Mouse (Mus musculus): Measurements from ENCODE around the gene Mpp5. TPM values are rescaled to one million over a fixed set of nuclear protein-coding genes. Genes with fewer than 3 reads are reported as not detected.

Mpp5 gene
- polyA plus RNA-seq, 1 experiment from 2014 or later = 37.5 TPM

DNA sequence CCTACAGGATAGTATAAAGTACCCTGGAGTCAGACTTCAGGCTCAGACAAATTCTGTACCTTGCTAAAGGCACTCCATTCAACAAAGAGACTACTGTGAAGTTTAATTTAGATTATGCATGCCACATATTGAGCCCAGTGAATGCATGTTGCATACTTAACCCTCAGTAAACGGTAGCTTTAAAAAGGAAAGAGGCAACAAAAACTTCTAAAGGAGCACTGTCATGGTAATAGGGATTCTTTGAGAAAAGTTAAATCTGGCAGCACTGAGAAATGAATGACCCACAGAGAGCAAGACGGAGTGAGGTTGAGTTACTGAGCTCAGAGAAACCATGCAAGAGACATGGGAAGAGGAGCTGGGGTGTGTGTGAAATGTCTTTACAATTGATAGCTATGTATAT lies 29.2 kb downstream of the Mpp5 start:
- Histone ChIP-seq H3K4me1 (replicated peaks; ENCODE audit: control insufficient read depth, insufficient read depth, low read length) (no peaks in the 10 kb centered on the region), H3K9me3 (ENCODE audit: control insufficient read depth) (no peaks in the 10 kb centered on the region), H3K9ac (ENCODE audit: low read depth, low read length) (no peak overlapping the region), H3K27me3 (replicated peaks; ENCODE audit: control insufficient read depth, insufficient read depth, low read length) (no peaks in the 10 kb centered on the region), H3K27ac (ENCODE audit: low read depth, low read length) (no peak overlapping the region), H3K4me3 (ENCODE audit: low read depth, low read length) (no peak overlapping the region), H3K4me2 (replicated peaks; ENCODE audit: low read depth) (peak overlapping the region; percentile 38; the same call in 1 of the 2 replicates), H3K36me3 (ENCODE audit: control insufficient read depth, insufficient read depth) (no peaks in the 10 kb centered on the region)
- ATAC-seq = no peak
- no peak for TF ChIP-seq CTCF (IDR thresholded peaks at IDR 0.05; ENCODE audit: low read depth)
- 46% methylated on average over 2 of the region's 2 CpGs for WGBS

DNA sequence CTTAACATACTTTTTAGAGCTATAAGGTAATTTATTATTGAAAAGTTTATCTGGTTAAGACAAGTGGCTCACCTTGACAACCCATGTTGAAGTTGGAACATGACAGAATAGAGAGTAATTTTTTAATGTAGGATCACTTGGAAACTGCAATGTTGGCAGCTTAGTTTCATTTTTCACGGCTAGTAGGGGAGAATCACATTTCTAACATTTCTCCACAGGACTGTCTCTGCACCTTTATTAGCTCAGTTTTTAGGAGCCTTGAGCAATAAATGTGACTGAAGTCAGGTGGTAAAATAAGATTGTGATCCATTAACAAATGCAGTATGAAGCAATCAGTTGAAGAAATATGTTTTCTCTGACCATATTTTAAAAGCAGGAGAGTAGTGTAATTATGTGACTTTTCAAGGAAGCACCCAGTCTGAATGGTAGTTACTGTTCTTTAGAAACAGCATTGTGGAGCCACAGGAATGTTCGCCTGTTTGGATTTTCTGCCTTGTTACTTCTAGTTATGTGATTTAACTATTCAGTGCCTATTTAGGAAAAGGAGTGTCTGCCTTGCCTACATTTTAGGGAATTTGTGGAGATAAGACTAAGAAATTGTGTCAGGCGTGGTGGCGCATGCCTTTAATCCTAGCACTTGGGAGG lies 29.8 kb downstream of the Mpp5 start:
- H3K9me3 ChIP-seq (ENCODE audit: control insufficient read depth) = no peaks in the 10 kb centered on the region
- ATAC-seq = no peak; the same call in 1 of the 2 replicates
- no peaks in the 10 kb centered on the region for H3K27me3 ChIP-seq (replicated peaks; ENCODE audit: control insufficient read depth, insufficient read depth, low read length)
- H3K9ac ChIP-seq (ENCODE audit: low read depth, low read length) = no peak overlapping the region
- WGBS = 51% methylated on average over 4 of the region's 4 CpGs
- H3K27ac ChIP-seq (ENCODE audit: low read depth, low read length) = no peak overlapping the region
- H3K4me2 ChIP-seq (replicated peaks; ENCODE audit: low read depth) = peak overlapping the region; percentile 38; the same call in 1 of the 2 replicates
- no peak overlapping the region for H3K4me3 ChIP-seq (ENCODE audit: low read depth, low read length)
- no peaks in the 10 kb centered on the region for H3K36me3 ChIP-seq (ENCODE audit: control insufficient read depth, insufficient read depth)
- TF ChIP-seq CTCF (IDR thresholded peaks at IDR 0.05; ENCODE audit: low read depth) = no peak
- H3K4me1 ChIP-seq (replicated peaks; ENCODE audit: control insufficient read depth, insufficient read depth, low read length) = no peaks in the 10 kb centered on the region

GRCm38 (mm10) chr12:78788266-78788873 lies 39.7 kb downstream of the Mpp5 start:
- TF ChIP-seq CTCF (IDR thresholded peaks at IDR 0.05; ENCODE audit: low read depth) = no peak
- H3K4me3 ChIP-seq (ENCODE audit: low read depth, low read length) = no peak overlapping the region
- 30% methylated on average over 3 of the region's 3 CpGs for WGBS
- no peak overlapping the region; the same call in 1 of the 2 replicates for H3K27ac ChIP-seq (ENCODE audit: low read depth, low read length)
- H3K9me3 ChIP-seq (ENCODE audit: control insufficient read depth) = no peaks in the 10 kb centered on the region
- H3K9ac ChIP-seq (ENCODE audit: low read depth, low read length) = no peak overlapping the region
- H3K4me2 ChIP-seq (replicated peaks; ENCODE audit: low read depth) = no peak overlapping the region
- H3K36me3 ChIP-seq (ENCODE audit: control insufficient read depth, insufficient read depth) = no peaks in the 10 kb centered on the region
- ATAC-seq = no peak
- no peaks in the 10 kb centered on the region for H3K27me3 ChIP-seq (replicated peaks; ENCODE audit: control insufficient read depth, insufficient read depth, low read length)
- no peaks in the 10 kb centered on the region for H3K4me1 ChIP-seq (replicated peaks; ENCODE audit: control insufficient read depth, insufficient read depth, low read length)

GRCm38 (mm10) chr12:78790791-78791190 lies 42.1 kb downstream of the Mpp5 start:
- Histone ChIP-seq H3K4me3 (ENCODE audit: low read depth, low read length) (no peak overlapping the region), H3K4me1 (replicated peaks; ENCODE audit: control insufficient read depth, insufficient read depth, low read length) (no peaks in the 10 kb centered on the region), H3K9me3 (ENCODE audit: control insufficient read depth) (no peaks in the 10 kb centered on the region), H3K9ac (ENCODE audit: low read depth, low read length) (no peak overlapping the region), H3K27me3 (replicated peaks; ENCODE audit: control insufficient read depth, insufficient read depth, low read length) (no peaks in the 10 kb centered on the region), H3K4me2 (replicated peaks; ENCODE audit: low read depth) (no peak overlapping the region), H3K36me3 (ENCODE audit: control insufficient read depth, insufficient read depth) (no peaks in the 10 kb centered on the region), H3K27ac (ENCODE audit: low read depth, low read length) (no peak overlapping the region)
- no peak for ATAC-seq
- WGBS = 53% methylated on average over 2 of the region's 2 CpGs
- TF ChIP-seq CTCF (IDR thresholded peaks at IDR 0.05; ENCODE audit: low read depth) = no peak

- Histone ChIP-seq H3K27me3 (replicated peaks; ENCODE audit: control insufficient read depth, insufficient read depth, low read length) (no peaks in the 10 kb centered on the region), H3K9ac (ENCODE audit: low read depth, low read length) (no peak overlapping the region), H3K9me3 (ENCODE audit: control insufficient read depth) (no peaks in the 10 kb centered on the region), H3K4me3 (ENCODE audit: low read depth, low read length) (no peak overlapping the region), H3K36me3 (ENCODE audit: control insufficient read depth, insufficient read depth) (peaks cover 14% of the 10 kb centered on the region), H3K4me2 (replicated peaks; ENCODE audit: low read depth) (no peak overlapping the region), H3K4me1 (replicated peaks; ENCODE audit: control insufficient read depth, insufficient read depth, low read length) (no peaks in the 10 kb centered on the region), H3K27ac (ENCODE audit: low read depth, low read length) (no peak overlapping the region)
- no peak for ATAC-seq
- no peak for TF ChIP-seq CTCF (IDR thresholded peaks at IDR 0.05; ENCODE audit: low read depth)
- 10% methylated on average over 1 of the region's 1 CpGs for WGBS
Observed at GRCm38 (mm10) chr12:78794236-78794635, 45.5 kb downstream of the Mpp5 start.

DNA sequence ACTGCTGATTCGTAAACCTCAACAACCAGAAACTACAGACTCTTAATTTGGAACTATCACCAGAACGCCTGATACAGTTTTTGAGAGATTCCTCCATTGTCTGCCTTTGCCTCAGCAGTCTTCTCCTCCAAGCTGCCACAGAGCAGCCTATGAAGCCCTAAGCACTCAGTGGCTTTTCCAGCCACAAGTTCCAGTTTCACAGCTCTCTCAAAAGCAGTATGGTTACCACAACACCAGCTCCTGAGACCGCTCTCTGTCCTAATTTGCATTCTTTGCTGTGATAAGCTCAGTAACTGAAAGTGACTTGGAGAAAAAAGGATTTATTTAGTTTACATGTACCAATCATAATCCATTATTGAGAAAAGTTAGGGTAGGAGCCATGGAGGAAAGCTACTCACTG lies 51.3 kb downstream of the Mpp5 start:
- Histone ChIP-seq H3K9me3 (ENCODE audit: control insufficient read depth) (no peaks in the 10 kb centered on the region), H3K9ac (ENCODE audit: low read depth, low read length) (no peak overlapping the region), H3K4me2 (replicated peaks; ENCODE audit: low read depth) (no peak overlapping the region), H3K36me3 (ENCODE audit: control insufficient read depth, insufficient read depth) (peaks cover 14% of the 10 kb centered on the region), H3K4me3 (ENCODE audit: low read depth, low read length) (no peak overlapping the region), H3K27me3 (replicated peaks; ENCODE audit: control insufficient read depth, insufficient read depth, low read length) (no peaks in the 10 kb centered on the region), H3K4me1 (replicated peaks; ENCODE audit: control insufficient read depth, insufficient read depth, low read length) (no peaks in the 10 kb centered on the region), H3K27ac (ENCODE audit: low read depth, low read length) (no peak overlapping the region)
- WGBS = 92% methylated on average over 3 of the region's 3 CpGs
- ATAC-seq = no peak
- TF ChIP-seq CTCF (IDR thresholded peaks at IDR 0.05; ENCODE audit: low read depth) = no peak

Measured in intestine, postnatal 0 days (tissue).